Mouse (Mus musculus): ENCODE measurements around the gene Tex45.

Tex45 gene

DNA sequence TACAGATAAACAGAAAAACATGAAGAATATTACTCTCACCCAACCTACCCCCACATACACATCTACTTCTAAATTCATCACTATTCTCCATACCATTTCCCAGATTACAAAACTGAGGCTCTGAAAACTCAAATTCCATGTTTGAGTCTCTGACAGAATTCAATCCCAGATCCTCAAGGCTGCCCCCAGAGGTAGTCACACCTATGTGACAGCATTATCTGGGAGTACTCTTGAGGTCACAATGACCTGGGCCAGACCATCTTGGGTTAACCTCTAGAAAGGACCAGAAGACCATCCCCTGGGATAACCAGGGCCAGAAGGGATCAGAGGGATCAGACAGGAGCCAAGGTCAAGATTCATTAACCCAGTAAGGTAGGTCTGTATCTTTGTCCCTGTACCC is at the start of gene Tex45:
TSS of gene Tex45 (plus strand) at position 301 of the 400 bp plus-strand sequence.
- no peak for DNase-seq (ENCODE audit: low spot score)

DNA sequence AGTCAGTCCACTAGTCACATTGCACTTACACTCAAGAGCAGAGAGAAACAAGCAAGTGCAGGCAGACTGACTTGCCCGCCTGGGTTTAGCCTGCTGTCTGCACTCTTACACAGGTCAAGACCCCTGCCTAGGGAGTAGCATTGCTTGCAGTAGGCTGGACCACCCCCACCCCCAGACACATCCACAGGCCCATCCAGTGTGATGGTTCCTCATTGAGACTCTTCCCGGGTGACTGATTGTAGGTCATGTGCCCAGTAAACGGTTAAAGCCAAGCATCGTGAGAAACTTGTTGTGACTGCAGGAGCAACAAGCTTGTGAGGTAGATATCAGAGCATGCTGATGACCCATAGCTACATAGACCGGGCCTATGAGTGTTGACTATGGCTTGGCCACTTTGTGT is 49.2 kb upstream of the Tex45 start:
- no peak for DNase-seq (ENCODE audit: low spot score)

DNA sequence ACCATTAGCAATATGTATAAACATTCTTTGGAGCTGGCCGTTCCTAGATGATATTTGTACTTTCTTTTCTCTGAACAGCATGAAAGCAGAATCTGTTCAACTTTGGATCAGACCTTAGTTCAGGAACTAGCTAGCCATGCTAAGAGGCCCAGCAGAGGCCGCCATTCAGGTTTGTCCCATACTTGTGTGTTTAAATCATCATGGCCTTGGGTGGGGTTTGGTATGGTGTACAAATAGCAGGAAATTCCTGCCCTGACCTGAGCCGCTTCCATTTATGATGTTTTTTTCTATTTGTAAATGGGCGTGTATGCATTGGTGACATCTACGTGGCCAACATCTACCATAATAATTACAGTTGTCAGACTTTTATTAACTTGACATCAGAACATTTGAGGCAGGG is 45.4 kb upstream of the Tex45 start:
- DNase-seq (ENCODE audit: low spot score) = peak; percentile 17

DNA sequence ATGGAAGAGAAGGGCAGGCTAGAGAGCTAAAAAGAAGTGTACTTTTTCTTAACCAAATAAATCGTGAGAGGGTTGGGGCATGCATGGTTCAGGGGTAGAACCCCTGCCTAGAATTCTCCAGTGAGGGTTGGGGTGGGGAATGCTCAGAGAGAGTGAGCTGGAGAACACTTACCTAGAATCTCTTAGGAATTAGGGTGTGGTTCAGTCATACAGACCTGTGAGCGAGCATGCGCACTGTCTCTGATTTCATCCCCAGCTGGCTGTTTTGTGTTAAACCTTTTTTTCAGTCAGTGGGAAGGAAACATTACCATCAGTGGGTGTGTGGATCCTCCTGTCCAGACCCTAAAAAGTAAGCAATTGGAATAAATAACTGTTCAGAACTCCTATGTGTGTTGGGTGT is 44.5 kb upstream of the Tex45 start:
- DNase-seq (ENCODE audit: low spot score) = peak; percentile 23

DNA sequence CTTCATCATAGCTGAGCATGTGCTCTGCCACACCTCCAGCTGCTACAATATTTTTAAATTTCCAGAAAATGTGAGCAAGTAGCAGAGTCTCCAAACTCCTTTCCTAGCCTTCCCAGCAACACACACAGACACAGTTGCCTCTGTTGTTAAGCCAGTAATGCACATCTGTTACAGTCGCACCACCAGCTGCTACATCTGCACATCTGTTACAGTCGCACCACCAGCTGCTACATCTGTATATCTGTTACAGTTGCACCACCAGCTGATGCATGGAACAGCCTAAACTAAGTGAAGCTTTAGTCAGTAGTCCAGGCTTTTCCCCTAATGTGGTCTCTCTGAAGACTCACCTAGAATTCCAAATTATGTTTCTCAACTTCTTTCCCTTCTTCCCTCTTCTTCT is 42.2 kb upstream of the Tex45 start:
- DNase-seq (ENCODE audit: low spot score) = no peak

DNA sequence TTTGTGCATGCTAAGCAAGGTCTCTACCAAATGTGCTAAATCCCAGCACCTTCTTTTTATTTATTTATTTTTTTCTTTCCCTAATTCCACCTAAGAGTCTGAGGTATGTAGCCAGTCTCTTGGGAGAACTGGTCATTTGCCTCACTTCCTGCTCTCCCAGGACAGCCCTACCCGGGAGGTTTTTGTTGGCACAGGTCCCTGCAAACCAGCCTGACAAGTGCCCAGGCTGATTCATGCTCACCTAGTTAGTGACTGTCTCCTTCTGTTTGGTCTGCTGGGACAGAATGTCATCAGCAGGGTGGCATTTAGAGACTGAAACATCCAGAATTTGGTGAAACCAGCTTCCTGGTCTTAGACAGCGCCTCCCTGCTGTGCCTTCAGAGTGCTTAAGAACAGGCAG is 40.7 kb upstream of the Tex45 start:
- DNase-seq (ENCODE audit: low spot score) = peak; percentile 72

DNA sequence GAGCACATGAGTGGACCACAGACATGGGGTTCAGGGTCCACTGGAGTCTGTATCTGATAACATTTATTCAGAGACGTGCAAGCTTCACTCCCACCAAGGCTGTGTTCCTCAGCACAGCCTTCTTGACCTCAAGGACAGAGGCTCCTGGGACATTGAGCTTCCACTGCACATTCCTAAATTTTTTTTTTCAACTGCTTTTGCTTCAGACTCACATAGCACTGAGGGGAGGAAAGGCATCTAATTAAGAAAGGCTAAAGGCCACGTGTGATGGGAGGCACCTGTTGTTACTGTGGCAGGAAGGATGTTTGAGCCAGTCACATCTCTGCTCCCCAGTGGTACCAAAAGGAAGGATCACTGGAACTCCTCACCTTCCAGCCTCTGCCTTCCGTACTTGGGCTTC is 39.5 kb upstream of the Tex45 start:
- DNase-seq (ENCODE audit: low spot score) = no peak

DNA sequence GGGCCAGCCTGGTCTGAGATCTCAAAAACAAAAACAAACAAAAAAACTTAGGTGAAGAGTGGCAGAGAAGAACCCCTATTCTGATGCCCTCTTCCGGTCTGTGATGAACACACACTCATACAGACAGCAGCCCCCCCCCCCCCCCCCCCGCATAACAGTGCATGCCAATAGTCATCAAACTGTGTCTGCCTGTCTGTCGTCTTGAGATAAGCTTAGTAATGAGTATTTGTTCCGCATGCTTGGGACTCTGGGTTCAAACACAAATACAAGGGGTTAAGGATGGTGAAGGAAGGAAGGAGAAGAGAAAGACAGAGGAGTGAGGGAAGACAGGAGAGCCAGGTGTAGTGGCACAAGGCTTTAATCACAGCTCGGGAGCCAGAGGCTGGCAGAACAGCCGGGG is 34.2 kb upstream of the Tex45 start:
- no peak for DNase-seq (ENCODE audit: low spot score)

DNA sequence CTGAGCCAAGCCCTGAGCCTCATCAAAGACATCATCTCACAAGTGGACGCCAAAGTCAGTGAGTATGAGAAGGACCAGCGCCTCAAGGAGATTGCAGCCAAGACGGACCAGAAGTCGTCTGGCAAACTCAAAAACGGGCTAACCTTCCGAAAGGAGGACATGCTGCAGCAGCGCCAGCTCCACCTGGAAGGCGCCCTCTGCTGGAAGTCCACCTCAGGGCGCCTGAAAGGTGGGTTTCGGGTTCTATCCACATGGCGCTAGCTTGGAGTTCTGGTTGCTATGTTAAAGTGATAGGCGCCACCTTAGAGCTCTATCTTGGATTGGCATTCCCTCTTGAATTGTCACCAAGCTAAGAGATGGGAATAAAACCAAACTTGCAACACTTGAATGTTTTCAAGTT is 31.2 kb upstream of the Tex45 start:
- DNase-seq (ENCODE audit: low spot score) = no peak

DNA sequence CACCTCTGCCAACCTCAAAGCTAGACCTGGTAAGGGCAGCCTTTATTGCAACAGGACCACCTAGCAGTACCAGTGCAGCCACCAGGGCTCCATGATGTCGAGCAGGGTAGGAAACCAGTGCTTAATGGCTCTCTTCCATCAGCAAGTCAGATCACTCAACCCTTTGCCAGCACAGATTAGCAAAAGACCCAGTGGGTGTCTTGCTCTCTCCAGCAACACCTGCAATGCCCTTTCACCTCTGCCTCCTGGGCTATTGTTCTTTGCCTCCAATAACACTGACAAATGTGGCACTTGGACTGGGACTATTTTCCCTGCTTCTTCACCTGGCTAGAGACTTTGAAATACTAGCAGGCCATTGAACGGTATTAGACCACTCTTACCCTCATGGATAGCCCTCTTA is 21.4 kb upstream of the Tex45 start:
- no peak for DNase-seq (ENCODE audit: low spot score)

DNA sequence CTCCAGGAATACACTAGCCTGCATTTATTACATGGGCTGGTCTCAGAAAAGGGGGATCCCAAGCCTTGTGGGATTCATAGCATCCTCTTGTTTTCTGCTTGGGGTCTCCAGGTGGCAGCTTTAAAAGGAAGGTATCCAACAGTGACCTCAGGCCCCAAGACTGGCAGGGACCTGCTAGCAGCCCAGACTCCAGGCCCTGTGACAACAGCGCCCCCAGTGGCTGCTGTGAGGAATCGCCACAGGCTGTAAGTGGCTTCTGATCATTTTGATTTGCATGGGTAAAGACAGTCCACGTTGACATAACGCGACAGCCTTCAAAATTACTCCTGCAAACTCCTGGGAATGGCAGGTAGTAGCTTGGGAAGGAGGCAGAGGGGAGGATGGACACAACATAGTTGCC is 20.0 kb upstream of the Tex45 start:
- peak; percentile 44 for DNase-seq (ENCODE audit: low spot score)

DNA sequence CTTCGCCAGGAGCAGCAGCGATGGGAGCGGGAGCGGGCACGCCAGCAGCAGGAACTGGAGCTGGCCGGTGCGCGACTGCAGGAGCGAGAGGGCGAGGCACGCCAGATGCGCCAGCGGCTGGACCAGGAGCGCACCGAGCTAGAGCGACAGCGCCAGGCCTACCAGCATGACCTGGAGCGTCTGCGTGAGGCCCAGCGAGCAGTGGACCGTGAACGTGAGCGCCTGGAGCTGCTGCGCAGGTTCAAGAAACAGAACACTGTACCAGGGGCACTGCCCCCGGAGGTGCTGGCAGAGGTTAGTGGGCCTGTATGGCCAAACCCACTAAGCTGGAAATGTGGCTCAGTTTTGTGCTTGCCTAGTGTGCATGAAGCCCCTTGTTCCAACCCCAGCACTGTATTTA is 18.7 kb upstream of the Tex45 start:
- no peak for DNase-seq (ENCODE audit: low spot score)

DNA sequence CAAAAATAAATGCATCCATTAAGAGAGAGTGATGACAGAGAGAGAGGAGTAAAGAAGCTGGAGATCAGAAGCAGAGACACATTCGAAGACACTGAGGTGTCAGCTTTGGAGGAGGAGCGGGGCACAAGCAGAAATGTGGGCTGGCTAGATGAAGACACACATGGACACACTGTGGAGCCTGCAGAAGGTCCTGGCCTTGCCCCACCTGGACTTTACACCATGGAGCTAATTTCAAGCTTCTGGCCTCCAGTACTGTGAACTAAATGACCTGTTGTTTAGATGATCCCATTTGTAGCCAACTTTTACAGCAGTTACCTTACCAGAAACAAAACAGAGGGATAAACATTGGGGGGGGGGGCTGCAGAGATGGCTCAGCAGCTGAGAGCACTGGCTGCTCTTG is 7.4 kb upstream of the Tex45 start:
- DNase-seq (ENCODE audit: low spot score) = no peak

DNA sequence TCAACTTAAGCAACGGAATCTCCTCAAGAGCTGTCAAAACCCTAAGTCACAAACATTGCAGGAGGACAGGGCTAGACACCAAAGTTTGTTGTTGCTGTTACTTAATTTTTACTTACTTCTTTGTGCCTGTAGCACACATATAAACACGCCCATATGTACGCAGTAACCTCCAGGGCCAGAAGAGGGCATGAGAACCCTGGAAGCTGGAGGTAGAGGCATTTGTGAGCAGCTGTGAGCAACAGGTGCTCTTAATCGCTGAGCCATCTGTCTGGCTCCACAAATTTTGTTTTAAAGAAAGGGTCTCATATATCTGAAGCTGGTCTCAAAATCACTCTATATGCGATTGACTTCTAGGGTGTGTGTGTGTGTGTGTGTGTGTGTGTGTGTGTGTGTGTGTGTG is 6.4 kb upstream of the Tex45 start:
- peak; percentile 37 for DNase-seq (ENCODE audit: low spot score)

DNA sequence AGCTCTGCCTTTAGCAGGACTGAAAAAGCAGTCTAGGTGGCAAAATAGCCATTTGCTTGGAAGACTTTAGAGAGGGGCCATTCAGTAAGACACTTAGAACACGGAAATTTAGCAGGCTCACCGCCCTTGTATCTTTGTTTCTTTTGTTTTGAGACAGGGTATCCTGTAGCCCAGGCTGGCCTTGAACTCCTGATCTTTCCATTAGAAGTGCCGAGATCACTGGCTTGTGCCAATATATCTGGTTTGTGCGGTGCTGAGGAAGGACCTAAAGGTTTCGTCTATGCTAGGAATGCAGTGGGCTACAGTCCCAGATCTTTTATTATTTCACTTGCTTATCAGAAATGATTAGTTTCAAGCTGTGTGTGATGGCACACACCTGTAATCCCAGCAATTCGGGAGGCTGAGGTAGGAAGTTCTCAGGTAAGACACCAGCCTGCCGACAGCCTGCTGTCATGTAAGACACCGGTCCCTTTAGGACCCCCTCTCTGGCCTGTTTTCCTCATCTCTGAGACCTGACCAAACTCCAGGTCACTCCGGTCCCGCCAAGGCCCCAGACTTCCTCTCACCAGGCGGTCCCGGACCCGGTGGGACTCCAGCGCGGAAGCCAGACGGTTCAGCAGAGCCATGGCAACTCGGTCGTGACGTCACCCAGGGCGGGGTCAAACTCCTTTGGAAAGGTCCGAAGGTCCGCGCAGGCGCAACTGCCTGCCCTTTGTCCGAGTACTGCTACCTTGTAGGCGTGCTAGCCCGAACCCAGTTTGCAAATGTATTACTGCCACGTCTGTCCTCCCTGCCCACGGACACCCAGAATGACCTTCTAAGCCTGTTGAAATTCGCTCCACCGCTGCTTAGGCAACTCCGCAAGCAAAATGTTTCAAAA is 3.4 kb upstream of the Tex45 start, which contains the start of gene Pex11g:
TSS of gene Pex11g (minus strand) at position 675 of the 880 bp plus-strand sequence.
- DNase-seq (ENCODE audit: low spot score) = peak; percentile 99

DNA sequence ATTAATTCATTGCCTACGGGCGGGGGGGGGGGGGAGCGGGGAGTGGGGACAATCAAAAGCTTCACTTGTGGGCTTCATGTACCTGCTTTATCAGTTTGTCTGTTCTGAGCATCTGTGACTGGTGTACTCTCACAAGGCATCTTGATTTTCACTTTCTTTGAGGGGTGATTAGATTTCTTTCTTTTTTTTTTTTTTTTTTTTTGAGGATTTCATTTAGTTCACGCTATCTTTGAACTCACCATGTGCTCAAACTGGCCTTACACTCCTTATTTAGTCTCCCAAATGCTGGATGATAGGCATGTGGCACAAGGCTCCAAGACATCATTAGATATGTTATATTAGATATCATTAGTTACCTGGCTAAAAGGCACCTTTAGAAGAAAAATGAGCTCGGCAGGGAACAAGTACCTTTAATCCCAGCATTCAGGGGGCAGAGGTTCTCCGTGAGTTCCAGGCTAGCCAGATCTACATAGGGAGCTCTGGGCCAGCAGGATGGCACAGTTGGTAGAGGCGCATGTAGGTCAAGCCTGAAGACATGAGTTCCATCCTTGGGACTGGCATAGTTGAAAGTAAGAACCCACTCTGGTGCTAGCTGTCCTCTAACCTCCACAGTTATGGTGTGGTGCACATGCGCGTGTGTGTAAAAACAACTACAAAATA is 2.6 kb upstream of the Tex45 start:
- no peak for DNase-seq (ENCODE audit: low spot score)

DNA sequence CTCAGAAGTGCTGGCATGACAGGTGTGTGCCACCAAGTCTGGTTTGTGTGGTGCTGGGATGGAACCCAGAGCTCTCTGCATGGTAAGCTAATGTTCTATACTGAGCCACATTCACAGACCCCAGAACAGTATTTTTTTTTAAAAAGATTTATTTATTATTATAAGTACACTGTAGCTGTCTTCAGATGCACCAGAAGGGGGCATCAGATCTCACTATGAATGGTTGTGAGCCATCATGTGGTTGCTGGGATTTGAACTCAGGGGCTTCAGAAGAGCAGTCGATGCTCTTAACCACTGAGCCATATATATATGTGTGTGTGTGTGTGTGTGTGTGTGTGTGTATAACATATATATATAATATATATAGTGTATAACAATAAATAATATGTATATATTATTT is 1.8 kb upstream of the Tex45 start:
- no peak for DNase-seq (ENCODE audit: low spot score)

DNA sequence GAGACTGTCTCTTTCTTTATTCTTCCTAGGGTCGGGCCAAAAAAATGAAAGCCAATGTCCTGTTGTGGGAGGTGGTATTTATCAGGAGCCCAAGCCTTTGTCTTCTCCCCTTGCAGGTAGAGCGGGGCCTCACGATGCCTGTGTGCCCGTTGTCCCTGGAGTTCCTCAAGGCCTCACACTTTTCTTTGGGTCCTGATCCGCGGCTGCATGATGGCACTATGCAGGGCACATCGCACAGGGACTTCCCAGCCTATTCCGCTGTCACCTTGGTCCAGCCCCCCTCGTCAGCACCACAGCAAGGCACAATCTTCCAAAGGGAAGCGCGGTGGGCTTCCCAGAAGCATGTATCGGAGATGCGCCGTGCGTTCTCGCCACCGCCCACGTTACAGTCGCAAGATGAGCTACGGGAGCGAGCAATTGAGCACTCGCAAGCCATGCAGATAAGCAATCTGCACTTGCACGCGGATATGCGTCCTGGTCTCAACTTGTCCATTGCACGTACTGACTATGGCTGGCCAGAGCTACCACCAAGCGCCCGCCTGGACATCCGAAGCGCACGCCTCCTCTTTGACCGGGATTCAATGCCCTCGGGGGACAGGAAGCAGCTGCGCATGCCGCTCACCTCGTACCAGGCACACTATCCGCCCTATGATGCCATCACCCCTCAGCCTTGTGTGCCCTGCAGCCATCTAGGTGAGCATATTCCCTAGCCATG is 5.2 kb downstream of the Tex45 start:
- no peak for DNase-seq (ENCODE audit: low spot score)

DNA sequence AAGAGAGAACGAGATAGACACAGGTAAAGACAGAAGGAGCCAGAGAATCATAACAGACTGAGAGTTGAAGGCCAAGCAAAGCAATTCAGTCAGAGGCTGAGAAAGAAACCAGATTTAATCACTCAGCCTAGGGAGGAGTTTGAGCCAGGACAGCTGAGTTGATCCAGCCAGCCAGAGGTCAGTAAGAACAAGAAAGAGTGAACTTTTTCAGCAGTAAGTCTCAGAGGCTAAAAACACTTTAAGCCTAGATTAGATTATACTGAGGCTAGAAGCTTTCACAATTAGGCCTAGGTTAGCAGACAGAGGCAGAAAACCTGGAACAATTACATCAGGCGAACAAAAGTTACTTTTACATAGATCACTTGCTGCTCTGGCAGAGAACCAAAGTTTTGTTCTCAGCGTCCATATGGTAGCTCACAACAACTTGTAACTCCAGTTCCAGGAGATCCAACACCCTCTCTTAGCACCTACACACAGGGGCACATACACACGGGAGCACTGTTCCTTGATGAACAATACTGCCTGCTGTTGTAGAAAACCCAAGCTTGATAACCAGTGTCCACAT is 9.6 kb downstream of the Tex45 start:
- no peak for DNase-seq (ENCODE audit: low spot score)

DNA sequence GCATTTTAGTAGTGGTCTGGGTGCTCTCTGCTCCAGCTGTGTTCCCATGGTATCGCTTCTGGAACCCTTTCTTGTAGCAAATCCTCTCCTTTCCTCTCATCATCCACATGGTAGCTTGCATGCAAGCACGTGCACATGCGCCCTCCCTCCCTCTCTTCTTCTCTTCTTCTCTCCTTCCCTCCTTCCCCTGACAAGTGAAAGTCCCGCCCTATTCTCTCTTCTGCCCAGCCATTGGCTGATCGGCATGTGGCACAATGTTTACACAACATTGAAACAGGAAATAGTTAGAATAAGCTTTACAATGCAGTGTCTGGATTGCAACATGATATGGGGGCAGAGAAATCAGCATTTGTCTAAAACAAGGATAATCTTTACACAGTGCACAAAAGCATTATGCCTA is 10.9 kb downstream of the Tex45 start:
- DNase-seq (ENCODE audit: low spot score) = peak; percentile 24

DNA sequence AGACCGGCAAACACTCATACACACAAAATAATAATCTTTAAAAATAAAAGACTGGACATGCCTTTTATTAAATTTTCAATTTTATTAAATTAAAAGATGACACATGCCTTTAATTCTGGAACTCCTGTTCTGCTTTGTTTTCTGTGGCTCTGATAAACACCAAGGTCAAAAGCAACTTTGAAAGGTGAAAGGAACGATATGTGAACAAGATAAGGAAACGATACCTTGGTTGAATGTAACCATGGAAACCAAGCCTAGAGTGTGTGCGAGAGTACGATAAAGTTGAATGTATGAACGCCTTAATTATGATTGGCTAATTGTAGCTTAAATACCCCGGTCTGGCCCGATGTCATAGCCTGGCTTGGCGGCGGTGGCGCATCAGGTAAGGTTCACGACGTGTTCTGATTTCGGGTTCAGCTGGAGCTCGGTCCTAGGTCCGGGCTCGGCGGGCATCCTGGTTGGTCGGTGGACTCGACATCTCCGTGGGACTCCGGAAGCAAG is 11.6 kb downstream of the Tex45 start:
- no peak for DNase-seq (ENCODE audit: low spot score)

DNA sequence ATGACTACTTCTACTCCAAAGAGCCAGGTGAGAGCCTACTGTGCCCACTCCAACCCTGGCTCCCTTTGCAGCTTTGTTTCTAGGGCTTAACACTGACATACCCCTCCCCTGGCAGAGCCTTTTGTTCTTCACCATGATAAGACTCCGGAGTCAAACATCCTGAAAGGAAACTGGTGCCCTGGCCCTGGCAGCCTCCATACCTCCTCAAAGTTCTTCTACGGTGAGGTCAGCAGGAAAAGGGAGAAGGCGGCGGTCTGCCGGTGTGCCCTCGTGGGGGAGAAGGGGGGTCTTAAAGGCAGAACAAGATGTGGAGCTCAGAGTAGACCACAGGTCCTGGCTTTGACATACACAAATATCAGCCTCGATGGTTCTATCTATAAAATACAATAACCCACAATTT is 12.9 kb downstream of the Tex45 start:
- DNase-seq (ENCODE audit: low spot score) = peak; percentile 40

Data from lung, postnatal 25 days (tissue).